Mouse (Mus musculus) mesoderm, embryonic 11.5 days (tissue): Measurements from ENCODE around the gene Sh3yl1.

ENCODE experiments used
- DNase-seq: peaks from one replicate; pipeline ENCODE4 v3.0.0-alpha.2; 2012; ENCODE audit warnings: low read depth, low spot score

Gene Sh3yl1

GRCm38 (mm10) chr12:30911261-30912047, at the start of gene Sh3yl1, which contains the start of gene Acp1:
Sh3yl1 (plus strand) TSS chr12:30911668.
Acp1 (minus strand) TSS chr12:30911589.
- peak; percentile 94 for DNase-seq

- no peak for DNase-seq
Observed at GRCm38 (mm10) chr12:30864347-30864746, 47.1 kb upstream of the Sh3yl1 start.

GRCm38 (mm10) chr12:30865781-30866180, 45.7 kb upstream of the Sh3yl1 start:
- no peak for DNase-seq

- DNase-seq = no peak
Observed at GRCm38 (mm10) chr12:30879447-30879846, 32.0 kb upstream of the Sh3yl1 start.

- DNase-seq = peak; percentile 3
Observed at GRCm38 (mm10) chr12:30883592-30883985, 27.9 kb upstream of the Sh3yl1 start.

GRCm38 (mm10) chr12:30883986-30884621, 27.4 kb upstream of the Sh3yl1 start, which contains the start of gene Alkal2:
Alkal2 (plus strand) TSS chr12:30884322.
- peak; percentile 38 for DNase-seq

- peak; percentile 7 for DNase-seq
Observed at GRCm38 (mm10) chr12:30884622-30885230, 26.7 kb upstream of the Sh3yl1 start.

GRCm38 (mm10) chr12:30885891-30886290, 25.6 kb upstream of the Sh3yl1 start:
- no peak for DNase-seq

GRCm38 (mm10) chr12:30888003-30888402, 23.5 kb upstream of the Sh3yl1 start:
- DNase-seq = no peak

- peak; percentile 63 for DNase-seq
Observed at GRCm38 (mm10) chr12:30890067-30890466, 21.4 kb upstream of the Sh3yl1 start.

GRCm38 (mm10) chr12:30891438-30891837, 20.0 kb upstream of the Sh3yl1 start:
- no peak for DNase-seq

GRCm38 (mm10) chr12:30897039-30897438, 14.4 kb upstream of the Sh3yl1 start:
- DNase-seq = no peak

- DNase-seq = no peak
Observed at GRCm38 (mm10) chr12:30908658-30909057, 2.8 kb upstream of the Sh3yl1 start.

GRCm38 (mm10) chr12:30909881-30910280, 1.6 kb upstream of the Sh3yl1 start:
- no peak for DNase-seq

GRCm38 (mm10) chr12:30910860-30911259, 608 bp upstream of the Sh3yl1 start:
- no peak for DNase-seq

GRCm38 (mm10) chr12:30912048-30912381, 547 bp downstream of the Sh3yl1 start:
- DNase-seq = peak; percentile 21

GRCm38 (mm10) chr12:30912840-30913239, 1.4 kb downstream of the Sh3yl1 start:
- no peak for DNase-seq

- no peak for DNase-seq
Observed at GRCm38 (mm10) chr12:30922401-30922800, 10.9 kb downstream of the Sh3yl1 start.

GRCm38 (mm10) chr12:30928182-30928581, 16.7 kb downstream of the Sh3yl1 start:
- no peak for DNase-seq

- no peak for DNase-seq
Observed at GRCm38 (mm10) chr12:30933299-30933698, 21.8 kb downstream of the Sh3yl1 start.

- DNase-seq = no peak
Observed at GRCm38 (mm10) chr12:30936899-30937298, 25.4 kb downstream of the Sh3yl1 start.
